Mouse (Mus musculus) bone marrow, adult 2 months (tissue): ENCODE data around the gene Cap2.

Source experiments
- CTCF ChIP-seq: fragments of 200-500 bp; IDR thresholded peaks from 2 replicates; pipeline ENCODE4 v1.5.1; 2011; ENCODE audit warnings: low read length, control low read depth; ENCODE audit not compliant: control insufficient read depth, insufficient read depth
- POLR2A ChIP-seq: fragments of 200-500 bp; IDR thresholded peaks from 2 replicates; pipeline ENCODE4 v1.6.1; 2011; ENCODE audit warnings: low read depth, mild to moderate bottlenecking, control low read depth, low read length, borderline replicate concordance; ENCODE audit not compliant: control insufficient read depth

- no peak for TF ChIP-seq CTCF
- TF ChIP-seq POLR2A, result no peak
These were observed 131.1 kb downstream of the Cap2 start for GRCm38 (mm10) chr13:46632796-46633195.
